Mouse (Mus musculus) hindbrain, embryonic 11.5 days (tissue): ENCODE measurements around the gene Ttc28. TPM values are rescaled to one million over a fixed set of nuclear protein-coding genes. Genes with fewer than 3 reads are reported as not detected.

Experiments used
- ATAC-seq: fragments of 200-750 bp; cut with Nextera tagmentation; 2 replicates; pipeline ENCODE4 v1.8.0; 2017; ENCODE audit warnings: mild to moderate bottlenecking, moderate TSS enrichment, moderate library complexity; ENCODE audit not compliant: low FRiP score
- DNase-seq: peaks from one replicate; pipeline ENCODE4 v3.0.0-alpha.2; 2015; ENCODE audit warnings: low spot score
- H3K27ac ChIP-seq: fragments of 300-500 bp; sonication (generic); 2 replicates; pipeline ENCODE4 v1.5.1; 2014; ENCODE audit warnings: mild to moderate bottlenecking, low read depth, low read length
- H3K27me3 ChIP-seq: fragments of 300-500 bp; sonication (generic); 2 replicates; pipeline ENCODE4 v1.6.1; 2014; ENCODE audit warnings: mild to moderate bottlenecking, low read length, moderate library complexity, mixed read lengths; ENCODE audit not compliant: control insufficient read depth, insufficient read depth
- H3K36me3 ChIP-seq: fragments of 300-500 bp; sonication (generic); 2 replicates; pipeline ENCODE4 v1.6.1; 2014; ENCODE audit warnings: mild to moderate bottlenecking, low read length, moderate library complexity, mixed read lengths; ENCODE audit not compliant: control insufficient read depth, insufficient read depth
- H3K4me1 ChIP-seq: fragments of 300-500 bp; sonication (generic); replicated peaks from 2 replicates; pipeline ENCODE4 v1.6.1; 2014; ENCODE audit warnings: low read length, mixed read lengths; ENCODE audit not compliant: control insufficient read depth, insufficient read depth
- H3K4me2 ChIP-seq: fragments of 300-500 bp; sonication (generic); replicated peaks from 2 replicates; pipeline ENCODE4 v1.6.1; 2014; ENCODE audit warnings: mild to moderate bottlenecking, low read depth, low read length
- H3K4me3 ChIP-seq: fragments of 300-500 bp; sonication (generic); 2 replicates; pipeline ENCODE4 v1.5.1; 2014; ENCODE audit warnings: low read depth, low read length
- H3K9ac ChIP-seq: fragments of 300-500 bp; sonication (generic); 2 replicates; pipeline ENCODE4 v1.6.1; 2014; ENCODE audit warnings: low read depth, low read length
- H3K9me3 ChIP-seq: fragments of 300-500 bp; sonication (generic); 2 replicates; pipeline ENCODE4 v1.6.1; 2016; ENCODE audit warnings: low read length; ENCODE audit not compliant: control insufficient read depth
- WGBS: fragments of 180-500 bp; shearing (Covaris S2); extraction: QIAGEN DNeasy Blood & Tissue Kit; methylation state at CpG from one replicate; pipeline ENCODE4 v1.1.7; 2014; 5-methylcytosine and 5-hydroxymethylcytosine counted together
- polyA plus RNA-seq: library from polyadenylated mRNA; unstranded; fragments of >200 nt; fragmentation: Nextera tagmentation; extraction: Ambion mirVana; gene quantifications from 2 replicates; pipeline ENCODE4 v1.2.1, GENCODE M21; 2014

Gene Ttc28
- polyA plus RNA-seq, 1 experiment from 2014 or later: 15.6 TPM

DNA sequence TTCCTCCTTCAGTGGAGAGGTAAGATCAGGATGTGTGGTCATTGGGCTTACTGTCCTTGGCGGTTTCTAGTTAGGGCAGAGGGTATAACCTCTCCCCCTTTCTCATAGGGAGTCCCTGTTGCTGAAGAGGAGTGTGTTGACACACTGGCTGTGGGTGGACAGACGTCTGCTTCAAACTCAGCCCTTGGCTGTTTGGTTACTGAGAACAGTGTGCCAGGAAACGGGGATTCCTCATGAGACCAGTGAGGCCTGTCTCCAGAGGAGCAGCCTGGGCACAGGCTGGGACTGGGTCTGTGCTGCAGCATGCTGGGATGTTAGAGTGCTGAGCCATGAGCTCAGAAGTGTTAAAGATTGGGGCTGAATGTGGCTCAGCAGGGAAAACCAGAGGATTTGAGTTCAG lies 350.1 kb downstream of the Ttc28 start:
- H3K4me2 ChIP-seq: no peak overlapping the region
- H3K27ac ChIP-seq: peak overlapping the region; percentile 64; the same call in 1 of the 2 replicates
- no peaks in the 10 kb centered on the region for H3K9me3 ChIP-seq
- H3K4me1 ChIP-seq: peaks cover 26% of the 10 kb centered on the region
- DNase-seq (no peak), ATAC-seq (no peak)
- WGBS: 47% methylated on average over 3 of the region's 3 CpGs
- H3K36me3 ChIP-seq: 0 out of 2 replicates have a peak, but pooled peaks cover 2% of the 10 kb centered on the region
- H3K4me3 ChIP-seq: no peak overlapping the region
- H3K27me3 ChIP-seq: peaks cover 4% of the 10 kb centered on the region; the same call in 1 of the 2 replicates
- H3K9ac ChIP-seq: no peak overlapping the region

DNA sequence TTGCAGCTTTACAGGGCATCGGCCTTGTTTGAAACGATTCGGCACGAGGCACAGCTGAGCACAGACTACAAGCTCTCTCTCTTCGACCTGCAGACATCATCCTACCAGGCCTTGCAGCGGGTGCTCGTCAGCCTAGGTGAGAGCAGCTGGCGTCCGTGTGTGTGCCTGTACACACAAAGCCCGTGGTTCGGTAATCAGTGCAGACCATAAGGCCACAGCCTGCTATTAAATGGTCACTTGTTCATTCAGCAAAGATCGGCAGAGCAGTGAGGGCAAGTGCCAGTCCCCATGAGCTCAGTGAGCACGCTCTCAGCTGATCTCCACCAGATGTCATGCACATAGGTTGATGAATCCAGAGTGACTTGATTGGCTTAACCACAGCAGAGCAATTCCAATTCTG lies 351.4 kb downstream of the Ttc28 start:
- DNase-seq: no peak
- H3K4me3 ChIP-seq: no peak overlapping the region
- no peak overlapping the region for H3K9ac ChIP-seq
- WGBS: 60% methylated on average over 13 of the region's 13 CpGs
- no peaks in the 10 kb centered on the region for H3K36me3 ChIP-seq
- H3K4me2 ChIP-seq: no peak overlapping the region
- peak overlapping the region; percentile 7; the same call in 1 of the 2 replicates for H3K27ac ChIP-seq
- 0 out of 2 replicates have a peak, but pooled peaks cover 2% of the 10 kb centered on the region for H3K27me3 ChIP-seq
- no peaks in the 10 kb centered on the region for H3K9me3 ChIP-seq
- peaks cover 26% of the 10 kb centered on the region for H3K4me1 ChIP-seq
- ATAC-seq: peak; percentile 30

DNA sequence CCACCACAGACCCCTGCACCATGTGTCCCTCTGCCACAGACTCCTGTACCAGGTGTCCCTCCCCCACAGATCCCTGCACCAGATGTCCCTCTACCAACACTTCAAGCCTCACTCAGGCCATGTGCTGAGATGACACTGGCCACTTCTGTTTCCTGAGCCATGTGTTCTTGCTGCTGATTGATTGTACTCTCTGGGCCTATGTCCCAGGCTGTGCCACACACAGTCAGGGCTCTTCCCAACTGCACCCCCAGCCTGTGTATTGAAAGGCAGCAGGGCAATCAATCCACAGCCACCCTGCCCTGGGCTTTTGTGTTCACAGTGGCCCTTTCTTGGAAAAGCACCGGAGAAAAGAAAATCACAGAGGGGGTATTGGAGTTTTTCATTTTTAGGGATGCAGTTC lies 352.2 kb downstream of the Ttc28 start:
- no peak overlapping the region for H3K4me3 ChIP-seq
- H3K9me3 ChIP-seq: no peaks in the 10 kb centered on the region
- WGBS: 17% methylated on average over 1 of the region's 1 CpGs
- DNase-seq (no peak), ATAC-seq (peak; percentile 36; the same call in 1 of the 2 replicates)
- 0 out of 2 replicates have a peak, but pooled peaks cover 2% of the 10 kb centered on the region for H3K27me3 ChIP-seq
- no peak overlapping the region for H3K9ac ChIP-seq
- no peak overlapping the region; the same call in 1 of the 2 replicates for H3K27ac ChIP-seq
- no peaks in the 10 kb centered on the region for H3K36me3 ChIP-seq
- H3K4me1 ChIP-seq: peaks cover 26% of the 10 kb centered on the region
- no peak overlapping the region for H3K4me2 ChIP-seq

DNA sequence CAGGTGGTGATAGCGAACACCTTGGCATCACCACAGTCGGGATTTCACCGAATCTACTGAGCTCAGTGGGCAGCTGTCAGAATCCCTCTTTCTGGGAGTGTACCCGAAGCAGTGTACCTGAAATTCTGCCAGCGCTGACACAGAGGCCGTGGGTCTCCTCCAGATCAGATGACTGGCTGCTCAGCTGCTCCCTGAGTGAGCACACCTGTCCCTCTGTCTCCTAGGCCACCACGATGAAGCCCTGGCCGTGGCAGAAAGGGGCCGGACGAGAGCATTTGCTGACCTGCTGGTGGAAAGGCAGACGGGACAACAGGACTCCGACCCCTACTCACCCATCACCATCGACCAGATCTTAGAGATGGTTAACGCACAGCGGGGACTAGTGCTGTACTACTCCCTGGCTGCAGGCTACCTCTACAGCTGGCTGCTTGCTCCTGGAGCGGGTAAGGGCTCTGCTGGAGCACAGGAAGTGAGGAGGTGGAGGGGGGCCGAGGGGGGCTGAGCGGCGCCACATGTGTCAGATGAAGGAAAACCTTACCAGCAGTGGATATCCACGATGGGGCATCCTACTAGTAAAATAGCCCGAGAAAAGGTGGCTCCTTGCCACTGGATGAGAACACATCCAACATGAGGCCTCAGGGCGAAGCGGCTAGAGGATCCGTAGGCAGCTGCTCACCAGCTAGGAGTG lies 353.6 kb downstream of the Ttc28 start:
- Histone ChIP-seq H3K4me1 (peaks cover 18% of the 10 kb centered on the region), H3K4me2 (no peak overlapping the region), H3K9me3 (no peaks in the 10 kb centered on the region), H3K4me3 (no peak overlapping the region), H3K27ac (no peak overlapping the region), H3K27me3 (0 out of 2 replicates have a peak, but pooled peaks cover 2% of the 10 kb centered on the region), H3K36me3 (no peaks in the 10 kb centered on the region; the same call in 1 of the 2 replicates), H3K9ac (no peak overlapping the region)
- no peak for ATAC-seq
- 59% methylated on average over 24 of the region's 24 CpGs for WGBS
- DNase-seq: no peak

DNA sequence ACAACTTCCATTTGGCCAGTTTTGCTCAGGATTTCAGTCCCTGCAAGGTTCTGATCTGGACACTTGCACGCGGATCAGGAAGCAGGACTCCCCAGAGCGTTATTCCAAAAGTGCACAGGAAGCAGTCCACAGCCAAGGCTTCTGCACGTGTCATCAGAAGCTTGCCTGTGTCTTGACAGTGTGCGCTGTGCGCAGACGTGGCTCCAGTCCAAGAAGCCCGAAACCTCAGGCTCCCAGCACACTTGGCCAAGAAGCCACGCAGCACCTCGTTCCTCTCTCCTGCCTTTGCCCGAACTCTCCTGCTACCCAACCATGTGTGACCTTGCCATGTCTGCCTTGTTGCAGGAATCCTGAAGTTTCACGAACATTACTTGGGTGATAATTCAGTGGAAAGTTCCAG lies 355.5 kb downstream of the Ttc28 start:
- Histone ChIP-seq H3K9ac (no peak overlapping the region), H3K4me3 (no peak overlapping the region), H3K4me1 (peaks cover 5% of the 10 kb centered on the region), H3K4me2 (no peak overlapping the region), H3K27ac (no peak overlapping the region), H3K36me3 (no peaks in the 10 kb centered on the region; the same call in 1 of the 2 replicates), H3K27me3 (no peaks in the 10 kb centered on the region), H3K9me3 (no peaks in the 10 kb centered on the region)
- no peak for ATAC-seq
- 85% methylated on average over 12 of the region's 12 CpGs for WGBS
- no peak for DNase-seq

DNA sequence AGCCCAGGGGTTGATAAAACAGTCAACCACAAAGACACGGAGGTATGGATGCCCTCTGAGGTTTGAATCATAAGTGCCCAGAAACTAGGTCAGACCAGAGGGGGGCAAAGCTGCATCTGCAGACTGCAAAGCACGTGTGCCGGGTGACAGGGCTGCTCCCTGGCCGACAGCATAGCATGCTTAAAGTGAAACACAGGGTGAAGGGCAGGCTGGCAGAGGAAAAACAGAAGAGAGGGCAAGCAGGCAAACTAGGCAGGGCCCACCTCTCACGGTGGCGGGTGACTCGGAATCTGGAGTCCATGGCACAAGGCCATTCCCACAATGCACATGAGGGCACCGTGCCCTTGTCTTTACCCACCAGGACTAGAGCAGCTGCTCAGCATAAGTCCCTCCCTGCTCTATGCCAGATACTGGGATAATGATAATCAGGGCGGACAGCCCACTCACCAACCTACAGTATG lies 357.6 kb downstream of the Ttc28 start:
- H3K27ac ChIP-seq: no peak overlapping the region
- H3K36me3 ChIP-seq: no peaks in the 10 kb centered on the region; the same call in 1 of the 2 replicates

DNA sequence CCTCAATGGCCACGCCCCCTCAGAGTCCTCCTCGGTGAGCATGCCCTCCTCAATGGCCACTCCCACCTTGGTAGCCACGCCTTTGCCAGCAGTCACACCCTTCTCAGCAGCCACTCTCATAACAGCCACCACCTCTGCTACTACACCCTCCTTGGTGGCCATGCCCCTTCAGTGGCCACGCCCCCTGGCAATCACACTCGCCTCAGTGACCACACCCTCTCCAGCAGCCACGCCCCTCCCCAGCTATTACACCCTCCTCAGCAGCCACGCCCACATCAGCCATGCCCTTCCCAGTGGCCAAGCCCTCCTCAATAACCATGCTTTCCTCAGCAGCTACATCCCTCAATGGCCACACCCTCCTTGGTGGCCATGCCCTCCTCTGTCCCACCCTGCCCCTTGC lies 359.6 kb downstream of the Ttc28 start:
- H3K9ac ChIP-seq: no peak overlapping the region
- 39% methylated on average over 7 of the region's 7 CpGs for WGBS
- no peak for DNase-seq

More for the DNA sequence above, 357.6 kb downstream of the Ttc28 start:
- ATAC-seq (no peak), DNase-seq (no peak)
- Histone ChIP-seq H3K27me3 (no peaks in the 10 kb centered on the region; the same call in 1 of the 2 replicates), H3K9me3 (no peaks in the 10 kb centered on the region), H3K4me2 (no peak overlapping the region), H3K4me3 (no peak overlapping the region), H3K4me1 (peaks cover 3% of the 10 kb centered on the region), H3K9ac (no peak overlapping the region)
- WGBS: 89% methylated on average over 9 of the region's 9 CpGs

DNA sequence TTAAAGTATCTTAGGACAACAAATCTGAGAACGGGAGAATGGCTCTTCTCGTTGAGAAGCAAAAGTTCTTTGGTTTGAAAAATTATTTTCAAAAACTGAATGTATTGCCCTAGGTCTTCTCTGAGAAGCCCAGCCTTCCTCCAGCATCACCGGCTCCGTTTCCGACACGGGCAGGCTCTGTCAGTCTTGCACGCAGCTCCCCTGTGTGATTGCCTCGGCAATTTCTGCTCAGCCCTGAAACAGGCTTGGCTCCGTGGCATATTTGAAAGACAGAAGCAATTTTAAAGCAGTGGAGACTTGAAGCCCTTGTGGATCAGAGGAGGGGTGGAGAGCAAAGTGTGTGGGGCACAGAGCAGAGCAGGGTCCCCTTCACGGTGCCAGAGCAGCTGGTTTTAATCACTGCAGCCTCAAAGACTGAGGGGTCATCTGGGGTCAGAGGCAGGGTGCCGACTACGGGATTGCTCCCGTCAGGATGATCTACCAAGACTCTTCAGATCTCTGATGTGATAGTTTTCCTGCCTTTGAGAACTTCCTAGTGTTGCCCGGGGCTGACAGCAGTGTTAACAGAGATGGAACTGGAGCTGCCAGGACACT lies 363.9 kb downstream of the Ttc28 start:
- WGBS: 27% methylated on average over 14 of the region's 14 CpGs
- no peak overlapping the region for H3K4me3 ChIP-seq
- H3K4me2 ChIP-seq: no peak overlapping the region

More for the DNA sequence above, 359.6 kb downstream of the Ttc28 start:
- Histone ChIP-seq H3K4me1 (no peaks in the 10 kb centered on the region), H3K4me3 (no peak overlapping the region), H3K36me3 (no peaks in the 10 kb centered on the region; the same call in 1 of the 2 replicates), H3K27ac (no peak overlapping the region), H3K4me2 (no peak overlapping the region), H3K9me3 (no peaks in the 10 kb centered on the region), H3K27me3 (no peaks in the 10 kb centered on the region; the same call in 1 of the 2 replicates)
- no peak; the same call in 1 of the 2 replicates for ATAC-seq

More for the DNA sequence above, 363.9 kb downstream of the Ttc28 start:
- H3K36me3 ChIP-seq: no peaks in the 10 kb centered on the region
- no peaks in the 10 kb centered on the region for H3K4me1 ChIP-seq
- H3K9me3 ChIP-seq: no peaks in the 10 kb centered on the region
- DNase-seq (no peak), ATAC-seq (no peak)
- no peak overlapping the region for H3K27ac ChIP-seq
- H3K27me3 ChIP-seq: no peaks in the 10 kb centered on the region; the same call in 1 of the 2 replicates
- no peak overlapping the region for H3K9ac ChIP-seq
